Mouse (Mus musculus): ENCODE data around the gene Thra.

DNA sequence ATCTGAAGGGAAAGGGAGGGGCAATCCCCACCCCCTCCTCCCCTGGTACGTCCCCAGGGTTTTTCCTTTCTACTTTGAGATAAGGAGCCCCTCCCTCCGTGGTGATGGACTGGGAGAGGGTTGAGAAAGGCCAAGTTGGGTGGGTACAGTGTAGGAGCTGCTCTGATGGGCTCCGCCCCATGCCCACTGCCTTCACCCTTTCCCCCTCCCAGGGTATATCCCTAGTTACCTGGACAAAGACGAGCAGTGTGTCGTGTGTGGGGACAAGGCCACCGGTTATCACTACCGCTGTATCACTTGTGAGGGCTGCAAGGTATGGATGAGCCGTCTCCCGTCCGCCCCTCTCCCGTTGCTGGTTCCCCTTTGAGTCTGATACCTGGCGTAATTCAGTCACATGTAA lies 16.3 kb downstream of the Thra start:
- TF ChIP-seq CTCF (IDR thresholded peaks at IDR 0.05; ENCODE audit: low read depth, low read length) (no peak), POLR2A (IDR thresholded peaks at IDR 0.05; ENCODE audit: borderline replicate concordance, low read depth, low read length) (no peak)
